Comparison of ENCODE assay signal across 21 mouse cellular contexts in genomic region chr14:8146611-8147223, GRCm38 (mm10). TPM values are rescaled to one million over a fixed set of nuclear protein-coding genes. Genes with fewer than 3 reads are reported as not detected.
A peak's percentile ranks its signal among the peaks of the same experiment; 100 is the strongest.
DNase-seq lines count a peak whose midpoint lies in the region; ATAC-seq lines count a peak whose summit lies in the region.
"Had no signal": no experiment of that assay in that cellular context is flagged by ENCODE, and none has a peak within 500 bp of the region (broad histone marks: within the 10 kb centered on the region; RNA-seq: fewer than 3 reads in every experiment).

No protein-coding gene starts in this region.

- peaks cover 47% of the 10 kb centered on the region for H3K36me3 ChIP-seq in heart, embryonic 12.5 days
- peaks cover 4% of the 10 kb centered on the region; the same call in 1 of the 2 replicates for H3K36me3 ChIP-seq in stomach, embryonic 16.5 days (ENCODE audit: control insufficient read depth, insufficient read depth, low read length)

- 85% methylated on average over 10 of the region's 11 CpGs for whole genome bisulfite sequencing in heart, embryonic 12.5 days
- WGBS in large intestine, adult 2 months, result 43% methylated on average over 11 of the region's 11 CpGs
- 77% methylated on average over 10 of the region's 11 CpGs for WGBS in stomach, embryonic 16.5 days

- no peak overlapping the region for H3K4me3 ChIP-seq in heart, embryonic 12.5 days
- H3K4me3 ChIP-seq in stomach, embryonic 16.5 days (replicated peaks; ENCODE audit: low read length), result no peak overlapping the region
- H3K4me3 ChIP-seq: embryonic facial prominence, embryonic 10.5 days; forebrain, embryonic 13.5 days; heart, embryonic 15.5 days; hindbrain, embryonic 13.5 days had no signal

- H3K9me3 ChIP-seq in heart, embryonic 12.5 days (replicated peaks), result no peaks in the 10 kb centered on the region
- no peaks in the 10 kb centered on the region for H3K9me3 ChIP-seq in stomach, embryonic 16.5 days (replicated peaks; ENCODE audit: control insufficient read depth, low read length)
- H3K9me3 ChIP-seq: embryonic facial prominence, embryonic 10.5 days; forebrain, embryonic 13.5 days; G1E; heart, embryonic 15.5 days; hindbrain, embryonic 13.5 days had no signal

- no peak overlapping the region for H3K9ac ChIP-seq in heart, embryonic 12.5 days
- H3K9ac ChIP-seq in stomach, embryonic 16.5 days (ENCODE audit: low read length), result no peak overlapping the region
- H3K9ac ChIP-seq: forebrain, embryonic 13.5 days; forebrain, postnatal 0 days; heart, embryonic 15.5 days; hindbrain, embryonic 13.5 days had no signal

- no peak for DNase-seq in heart, adult 18-20 months
- peak; percentile 64 for DNase-seq in large intestine, adult 2 months (ENCODE audit: low read depth, low spot score)
- no peak for DNase-seq in adrenal gland, postnatal 25 days
- DNase-seq in kidney, adult 9 months, result no peak
- no peak for DNase-seq in cerebellum, adult 9-11 months
- DNase-seq: adrenal gland, postnatal 10 days; B cell, adult 2 months; cerebellum, adult 18-20 months; cerebellum, postnatal 10 days; forebrain, postnatal 0 days; gastrocnemius, postnatal 14 days; heart, postnatal 14 days had no signal

- ATAC-seq in heart, embryonic 12.5 days (ENCODE audit: insufficient number of reproducible peaks, low FRiP score), result no peak
- peak; percentile 80; the same call in 1 of the 2 replicates for ATAC-seq in stomach, embryonic 16.5 days (ENCODE audit: insufficient read depth, low FRiP score)
- ATAC-seq: CD4-positive, CD25-positive, alpha-beta regulatory T cell, adult 4 months; forebrain, embryonic 13.5 days; hindbrain, postnatal 0 days had no signal

- H3K4me2 ChIP-seq in heart, embryonic 12.5 days, result no peak overlapping the region
- H3K4me2 ChIP-seq in stomach, embryonic 16.5 days (ENCODE audit: low read depth, low read length), result no peak overlapping the region
- H3K4me2 ChIP-seq: forebrain, embryonic 13.5 days; heart, embryonic 15.5 days; hindbrain, embryonic 13.5 days had no signal

- no peaks in the 10 kb centered on the region for H3K27me3 ChIP-seq in heart, embryonic 12.5 days (replicated peaks)
- H3K27me3 ChIP-seq in stomach, embryonic 16.5 days (ENCODE audit: control insufficient read depth, insufficient read depth, low read length), result no peaks in the 10 kb centered on the region
- H3K27me3 ChIP-seq: forebrain, embryonic 13.5 days; heart, embryonic 15.5 days; hindbrain, embryonic 13.5 days had no signal

- H3K27ac ChIP-seq in heart, embryonic 12.5 days (ENCODE audit: poor library complexity, severe bottlenecking), result peak overlapping the region; percentile 39; the same call in 1 of the 2 replicates
- H3K27ac ChIP-seq in stomach, embryonic 16.5 days (ENCODE audit: low read length), result peak overlapping the region; percentile 10; the same call in 1 of the 2 replicates
- H3K27ac ChIP-seq: embryonic facial prominence, embryonic 10.5 days; forebrain, embryonic 13.5 days; hindbrain, embryonic 13.5 days; hindbrain, postnatal 0 days had no signal

- peaks cover 15% of the 10 kb centered on the region for H3K4me1 ChIP-seq in heart, embryonic 12.5 days (replicated peaks)
- no peaks in the 10 kb centered on the region for H3K4me1 ChIP-seq in stomach, embryonic 16.5 days (ENCODE audit: control insufficient read depth, insufficient read depth, low read length)
- H3K4me1 ChIP-seq: embryonic facial prominence, embryonic 10.5 days; hindbrain, embryonic 13.5 days had no signal

RNA-seq across cellular contexts. Expression of gene Pdhb, which starts 26.1 kb away (rescaled TPM):
- 452 and 456 TPM in 2 replicates for polyA plus RNA-seq in heart, embryonic 12.5 days (2016; fragmentation: Nextera tagmentation; extraction: Ambion mirVana)
- 100 to 1,000 TPM; 840 to 892 TPM for total RNA-seq in heart, adult 18-20 months (2021)
- polyA plus RNA-seq in large intestine, adult 2 months (2012; rRNA removed), result 49.9 and 54.7 TPM in 2 replicates
- 178 and 191 TPM in 2 replicates for polyA plus RNA-seq in stomach, embryonic 16.5 days (2015; fragmentation: Nextera tagmentation; extraction: Ambion mirVana)
- 313 and 323 TPM in 2 replicates for total RNA-seq in adrenal gland, postnatal 25 days (2021)

RNA-seq across cellular contexts. Expression of gene Pxk, which starts 48.7 kb away (rescaled TPM):
- polyA plus RNA-seq in heart, embryonic 12.5 days (2016; fragmentation: Nextera tagmentation; extraction: Ambion mirVana), result 25.5 and 27.7 TPM in 2 replicates
- total RNA-seq in heart, adult 18-20 months (2021), result 10 to 100 TPM; 22.0 to 25.2 TPM
- 37.9 and 41.5 TPM in 2 replicates for polyA plus RNA-seq in large intestine, adult 2 months (2012; rRNA removed)
- polyA plus RNA-seq in stomach, embryonic 16.5 days (2015; fragmentation: Nextera tagmentation; extraction: Ambion mirVana), result 44.7 TPM in 2 replicates
- 52.8 and 78.7 TPM in 2 replicates for total RNA-seq in adrenal gland, postnatal 25 days (2021)
